Mouse (Mus musculus) cerebral cortex, adult 2 months (tissue): ENCODE data around the gene Papln.

Experiments used
- WGBS: fragments of 180-500 bp; shearing (Covaris S2); methylation state at CpG from one replicate; pipeline ENCODE4 v1.1.7; 2018; 5-methylcytosine and 5-hydroxymethylcytosine counted together

Papln gene

DNA sequence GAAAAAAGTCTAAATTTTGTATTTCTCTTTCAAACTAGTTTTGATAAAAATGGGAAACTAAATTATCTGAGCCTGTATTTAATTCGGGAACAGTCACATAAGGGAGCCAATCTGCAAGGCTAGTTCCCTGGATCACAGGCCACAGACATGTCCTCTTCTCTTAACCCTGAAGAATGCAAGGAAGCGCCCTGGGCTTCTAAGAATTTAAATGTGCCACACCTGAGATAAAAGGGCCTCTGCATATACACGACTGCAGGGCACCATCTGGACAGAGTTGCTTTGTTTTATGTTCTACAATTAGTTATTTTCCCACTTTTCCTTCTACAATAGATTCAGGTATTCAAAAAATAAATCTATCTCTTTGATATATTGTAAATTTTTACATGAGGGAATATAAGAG, 67.0 kb downstream of the Papln start:
- WGBS, result 76% methylated on average over 3 of the region's 3 CpGs

DNA sequence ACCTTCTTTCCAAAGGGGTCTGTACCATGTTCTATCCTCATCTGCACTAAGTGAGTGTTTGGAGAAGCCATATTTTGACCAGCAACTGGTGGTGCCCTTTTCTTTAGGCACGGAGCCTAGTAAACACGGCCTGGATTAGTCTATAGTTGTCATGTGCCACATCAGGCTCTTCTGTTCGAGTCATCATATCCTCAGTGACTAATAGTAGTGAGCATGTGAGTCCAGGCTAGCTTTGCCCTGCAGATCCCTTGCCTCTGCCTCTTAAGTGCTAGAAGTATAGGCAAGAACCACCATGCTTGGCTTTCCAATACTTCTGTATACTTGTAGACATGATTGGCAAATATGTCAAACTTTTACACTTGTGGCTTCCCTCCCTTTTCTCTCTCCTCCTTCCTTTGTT, 70.5 kb downstream of the Papln start:
- 84% methylated on average over 3 of the region's 3 CpGs for WGBS

DNA sequence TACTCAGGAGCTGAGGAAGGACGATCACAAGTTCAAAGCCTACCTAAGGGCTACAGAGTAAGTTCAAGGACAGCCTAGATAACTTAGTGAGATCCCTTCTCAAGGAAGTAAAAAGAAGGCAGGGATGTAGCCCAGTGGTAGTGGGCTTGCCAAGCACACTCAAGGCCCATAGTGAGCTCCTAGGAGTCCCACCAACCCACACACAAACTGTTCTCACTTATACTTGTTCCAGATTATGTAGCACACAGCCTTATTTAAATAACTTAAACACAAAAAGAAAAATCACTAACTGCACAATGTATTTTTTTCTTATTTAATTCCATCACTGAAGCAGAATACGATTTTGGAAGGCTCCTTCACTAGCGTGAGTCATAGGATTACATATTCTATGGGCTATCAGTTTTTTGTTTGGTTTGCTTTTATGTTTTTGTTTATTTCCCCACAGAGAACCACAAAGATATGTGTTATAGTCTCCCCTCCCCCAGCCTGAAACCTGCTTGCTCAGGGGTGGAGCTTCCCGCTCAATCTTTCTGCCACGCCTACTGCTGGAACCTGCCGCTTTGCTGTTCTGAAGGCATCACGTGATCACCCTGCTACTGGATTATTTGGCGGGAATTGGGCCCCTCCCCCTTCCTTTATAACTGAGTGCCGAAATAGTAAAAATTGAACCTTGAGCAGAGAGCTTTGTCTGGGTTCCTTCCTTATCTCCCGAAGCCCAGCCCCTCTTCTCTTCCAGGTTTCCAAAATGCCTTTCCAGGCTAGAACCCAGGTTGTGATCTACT, 78.2 kb downstream of the Papln start:
- WGBS, result 83% methylated on average over 10 of the region's 10 CpGs
